Mouse (Mus musculus): ENCODE measurements at regions not wholly inside any gene's neighbourhood (a gene's known extent, or its start where the extent isn't known, plus 50 kb on each side); places are given as distances from the start of the nearest gene placed in this dataset.

GRCm38 (mm10) chr5:28567341-28567905 lies 100.4 kb upstream of the Shh start:
- TF ChIP-seq CTCF (conservative IDR thresholded peaks at IDR 0.05 in 1 of 2, IDR thresholded peaks at IDR 0.05 in 1 of 2; ENCODE audit: low read depth in 2 of 2, low read length in 2 of 2) (no peak), GABPA (IDR thresholded peaks at IDR 0.05; ENCODE audit: insufficient replicate concordance, low read depth, low read length) (no peak), IRF4 (IDR thresholded peaks at IDR 0.05; ENCODE audit: low read depth, low read length) (no peak), ZC3H11A (IDR thresholded peaks at IDR 0.05; ENCODE audit: low read depth, low read length) (no peak), MYC (IDR thresholded peaks at IDR 0.05; ENCODE audit: low read depth, low read length) (no peak), USF1 (IDR thresholded peaks at IDR 0.05; ENCODE audit: low read depth, low read length) (no peak), NRF1 (IDR thresholded peaks at IDR 0.05; ENCODE audit: low read depth, low read length) (no peak), MAFK (IDR thresholded peaks at IDR 0.05; ENCODE audit: insufficient replicate concordance, low read length) (no peak), POLR2A (IDR thresholded peaks at IDR 0.05; ENCODE audit: low read depth, low read length) (no peak), CHD2 (IDR thresholded peaks at IDR 0.05; ENCODE audit: low read length) (no peak), ELF1 (IDR thresholded peaks at IDR 0.05; ENCODE audit: low read depth, low read length) (no peak), E2F4 (IDR thresholded peaks at IDR 0.05; ENCODE audit: insufficient replicate concordance, low read depth, low read length) (no peak), JUN (IDR thresholded peaks at IDR 0.05; ENCODE audit: insufficient read depth, low read depth, low read length) (no peak), MAX (IDR thresholded peaks at IDR 0.05; ENCODE audit: low read length) (no peak)
